ENCODE assay signal across 8 mouse cellular contexts in the genomic region with DNA sequence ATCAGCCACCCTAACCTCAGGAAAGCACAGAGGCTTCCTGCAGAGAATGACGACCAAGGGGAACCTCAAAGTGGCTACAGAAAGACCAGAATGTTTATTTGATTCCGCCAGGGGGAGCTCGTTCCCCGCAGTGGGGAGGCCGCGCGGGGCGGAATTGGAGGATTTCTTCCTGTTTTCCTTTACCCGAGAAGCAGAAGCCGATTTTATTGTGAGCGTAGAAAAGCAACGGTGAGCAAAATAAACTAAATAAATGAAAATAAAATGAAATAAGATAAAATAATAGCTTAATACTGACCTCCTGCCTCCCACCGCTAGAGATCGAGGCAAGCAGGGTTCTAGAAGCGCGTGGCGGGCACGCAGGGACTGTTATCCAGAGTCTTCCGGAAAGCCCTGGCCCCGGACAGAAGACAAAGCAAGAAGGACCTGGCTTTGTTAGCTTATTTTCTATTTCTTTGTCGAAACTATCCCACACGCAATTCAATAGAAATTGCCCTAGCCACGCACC. TPM values are rescaled to one million over a fixed set of nuclear protein-coding genes. Genes with fewer than 3 reads are reported as not detected.
A peak's percentile ranks its signal among the peaks of the same experiment; 100 is the strongest.
DNase-seq lines count a peak whose midpoint lies in the region; ATAC-seq lines count a peak whose summit lies in the region.

No protein-coding gene starts in this region.

- peak overlapping the region; percentile 70 for H3K4me3 ChIP-seq in brown adipose tissue, adult 24 weeks (ENCODE audit: insufficient read depth, low read depth, low read length)
- peak overlapping the region; percentile 59 to 62 for H3K4me3 ChIP-seq in heart, embryonic 14.5 days (ENCODE audit: control insufficient read depth in 1 of 2, insufficient read depth in 1 of 2, low read depth in 1 of 2, low read length in 2 of 2)
- H3K4me3 ChIP-seq in liver, embryonic 13.5 days (replicated peaks): peak overlapping the region; percentile 68
- H3K4me3 ChIP-seq in stomach, embryonic 16.5 days (replicated peaks; ENCODE audit: low read length): peak overlapping the region; percentile 76

- under 1% methylated on average over 23 of the region's 23 CpGs for WGBS in heart, embryonic 14.5 days
- WGBS in liver, embryonic 13.5 days (ENCODE audit: insufficient replicate concordance): under 1% methylated on average over 23 of the region's 23 CpGs
- WGBS in stomach, embryonic 16.5 days: under 1% methylated on average over 23 of the region's 23 CpGs

- peaks cover 3% of the 10 kb centered on the region for H3K27me3 ChIP-seq in heart, embryonic 14.5 days (ENCODE audit: control insufficient read depth, insufficient read depth, low read length)
- peaks cover 15% of the 10 kb centered on the region for H3K27me3 ChIP-seq in liver, embryonic 13.5 days
- H3K27me3 ChIP-seq in stomach, embryonic 16.5 days (ENCODE audit: control insufficient read depth, insufficient read depth, low read length): no peaks in the 10 kb centered on the region

- peak overlapping the region; percentile 81 for H3K9ac ChIP-seq in heart, embryonic 14.5 days (ENCODE audit: low read length)
- H3K9ac ChIP-seq in liver, embryonic 13.5 days: peak overlapping the region; percentile 79
- peak overlapping the region; percentile 77 for H3K9ac ChIP-seq in stomach, embryonic 16.5 days (ENCODE audit: low read length)

- H3K9me3 ChIP-seq in heart, embryonic 14.5 days (ENCODE audit: control insufficient read depth, low read length): no peaks in the 10 kb centered on the region
- no peaks in the 10 kb centered on the region for H3K9me3 ChIP-seq in liver, embryonic 13.5 days (replicated peaks)
- H3K9me3 ChIP-seq in stomach, embryonic 16.5 days (replicated peaks; ENCODE audit: control insufficient read depth, low read length): no peaks in the 10 kb centered on the region

- H3K36me3 ChIP-seq in heart, embryonic 14.5 days (ENCODE audit: control insufficient read depth, insufficient read depth, low read length): no peaks in the 10 kb centered on the region
- no peaks in the 10 kb centered on the region for H3K36me3 ChIP-seq in liver, embryonic 13.5 days
- no peaks in the 10 kb centered on the region for H3K36me3 ChIP-seq in stomach, embryonic 16.5 days (ENCODE audit: control insufficient read depth, insufficient read depth, low read length)

- H3K27ac ChIP-seq in brown adipose tissue, adult 24 weeks (replicated peaks; ENCODE audit: low read depth, low read length): peak overlapping the region; percentile 81
- H3K27ac ChIP-seq in heart, embryonic 14.5 days (replicated peaks in 1 of 2; ENCODE audit: control insufficient read depth in 1 of 2, insufficient read depth in 1 of 2, low read depth in 2 of 2, low read length in 2 of 2): peak overlapping the region; percentile 86 to 92
- peak overlapping the region; percentile 82 for H3K27ac ChIP-seq in liver, embryonic 13.5 days
- H3K27ac ChIP-seq in stomach, embryonic 16.5 days (ENCODE audit: low read length): peak overlapping the region; percentile 93

- H3K4me1 ChIP-seq in brown adipose tissue, adult 24 weeks (ENCODE audit: control insufficient read depth, insufficient read depth, insufficient read length, low read length): no peaks in the 10 kb centered on the region
- H3K4me1 ChIP-seq in heart, embryonic 14.5 days (ENCODE audit: control insufficient read depth in 2 of 2, insufficient read depth in 2 of 2, low read length in 2 of 2): no peaks in the 10 kb centered on the region
- H3K4me1 ChIP-seq in liver, embryonic 13.5 days (replicated peaks): peaks cover 8% of the 10 kb centered on the region
- no peaks in the 10 kb centered on the region for H3K4me1 ChIP-seq in stomach, embryonic 16.5 days (ENCODE audit: control insufficient read depth, insufficient read depth, low read length)

- peak; percentile 92 for DNase-seq in CD4-positive helper T cell, adult 2 months (ENCODE audit: low read depth, low spot score)
- peak; percentile 19 for DNase-seq in fat pad, adult 2 months (ENCODE audit: extremely low read depth, low read depth, low spot score)
- DNase-seq in kidney, postnatal 14 days: peak; percentile 91
- DNase-seq in liver, embryonic 13.5 days: peak; percentile 86
- DNase-seq in neural tube, embryonic 10.5 days (ENCODE audit: extremely low spot score, low spot score): peak; percentile 92

- peak; percentile 78; the same call in 1 of the 2 replicates for ATAC-seq in heart, embryonic 14.5 days (ENCODE audit: insufficient number of reproducible peaks, insufficient read depth, low FRiP score, low read depth)
- peak; percentile 79 for ATAC-seq in liver, embryonic 13.5 days (ENCODE audit: low read depth)
- peak; percentile 86 for ATAC-seq in stomach, embryonic 16.5 days (ENCODE audit: insufficient read depth, low FRiP score)

- H3K4me2 ChIP-seq in heart, embryonic 14.5 days (ENCODE audit: low read length): peak overlapping the region; percentile 46
- H3K4me2 ChIP-seq in liver, embryonic 13.5 days: peak overlapping the region; percentile 57
- H3K4me2 ChIP-seq in stomach, embryonic 16.5 days (ENCODE audit: low read depth, low read length): peak overlapping the region; percentile 33; the same call in 1 of the 2 replicates

RNA-seq across cellular contexts. Expression of a gene that starts 6.7 kb away (rescaled TPM):
- polyA plus RNA-seq in brown adipose tissue, adult 24 weeks (2012; ENCODE audit: insufficient read depth, insufficient read length, missing spikeins): not detected in 2 replicates
- polyA plus RNA-seq in heart, embryonic 14.5 days (2014; fragmentation: Nextera tagmentation; extraction: Ambion mirVana): not detected in 2 replicates
- polyA plus RNA-seq in liver, embryonic 13.5 days (2015; fragmentation: Nextera tagmentation; extraction: Ambion mirVana): not detected in 2 replicates
- 0.09 TPM in 1 of 2 replicates, not detected in the other for polyA plus RNA-seq in stomach, embryonic 16.5 days (2015; fragmentation: Nextera tagmentation; extraction: Ambion mirVana)

RNA-seq across cellular contexts. Expression of a gene that starts 29.4 kb away (rescaled TPM):
- polyA plus RNA-seq in brown adipose tissue, adult 24 weeks (2012; ENCODE audit: insufficient read depth, insufficient read length, missing spikeins): not detected in 2 replicates
- polyA plus RNA-seq in heart, embryonic 14.5 days (2014; fragmentation: Nextera tagmentation; extraction: Ambion mirVana): 6.0 and 7.1 TPM in 2 replicates
- polyA plus RNA-seq in liver, embryonic 13.5 days (2015; fragmentation: Nextera tagmentation; extraction: Ambion mirVana): 0.89 and 1.0 TPM in 2 replicates
- 5.3 and 6.2 TPM in 2 replicates for polyA plus RNA-seq in stomach, embryonic 16.5 days (2015; fragmentation: Nextera tagmentation; extraction: Ambion mirVana)

RNA-seq across cellular contexts. Expression of a gene that starts 35.3 kb away (rescaled TPM):
- not detected in 2 replicates for polyA plus RNA-seq in brown adipose tissue, adult 24 weeks (2012; ENCODE audit: insufficient read depth, insufficient read length, missing spikeins)
- 0.88 TPM in 1 of 2 replicates, not detected in the other for polyA plus RNA-seq in heart, embryonic 14.5 days (2014; fragmentation: Nextera tagmentation; extraction: Ambion mirVana)
- 0.25 and 0.39 TPM in 2 replicates for polyA plus RNA-seq in liver, embryonic 13.5 days (2015; fragmentation: Nextera tagmentation; extraction: Ambion mirVana)
- polyA plus RNA-seq in stomach, embryonic 16.5 days (2015; fragmentation: Nextera tagmentation; extraction: Ambion mirVana): 0.92 and 1.1 TPM in 2 replicates

Comparison
In these comparisons a context has a peak if more than half of its experiments do, and no peak if none do; other contexts are left out.
1. Peak in every context shown above with its lines: DNase-seq, ATAC-seq, H3K4me3 ChIP-seq and H3K27ac ChIP-seq.
2. DNase-seq: peak in every context shown above with its lines; median percentile 92 in CD4-positive helper T cell, adult 2 months; 92 in neural tube, embryonic 10.5 days; 91 in kidney, postnatal 14 days; 86 in liver, embryonic 13.5 days; 19 in fat pad, adult 2 months.